Mouse (Mus musculus) left cerebral cortex, postnatal 36 days (tissue): ENCODE data around the gene Rere. TPM values are rescaled to one million over a fixed set of nuclear protein-coding genes. Genes with fewer than 3 reads are reported as not detected.

Source experiments
- DNase-seq, 2 experiments: peaks; one replicate each; pipeline ENCODE4 v3.0.0; 2021 to 2022; ENCODE audit warnings: low spot score in 2 of 2, mixed read lengths in 1 of 2
- intact Hi-C: fragments of 180-260 bp; cut with DNase I; formaldehyde crosslinking; loops from one replicate; pipeline ENCODE4 v1.15.1; 2025
- total RNA-seq, 2 experiments: library from RNA; stranded (reverse); gene quantifications; 2 replicates each; pipeline ENCODE4 v1.2.3; 2021

The Rere gene
- total RNA-seq, 2 experiments from 2014 or later = 86.7 to 131 TPM

GRCm38 (mm10) chr4:150333927-150334682, 52.7 kb downstream of the Rere start:
- intact Hi-C loops = no loop called here
- DNase-seq = no peak

DNA sequence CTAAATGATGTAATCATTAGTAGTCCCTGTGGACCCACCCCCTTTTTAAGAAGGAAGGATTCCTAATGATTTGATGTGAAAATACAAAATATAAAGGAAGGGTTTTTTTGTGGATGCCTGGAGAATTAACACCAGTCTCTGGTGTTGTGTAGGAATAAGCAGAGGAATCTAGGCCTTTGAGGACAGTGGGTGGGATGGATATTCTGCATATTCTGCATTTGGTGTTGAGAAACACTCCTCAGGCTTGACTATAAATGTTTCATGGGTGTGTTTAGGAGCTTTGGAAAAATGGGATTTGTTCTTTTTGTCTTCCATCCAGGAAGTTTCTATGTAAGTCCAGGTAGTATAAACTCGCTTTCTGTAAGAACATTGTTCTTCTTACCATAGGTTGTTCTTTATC, 55.8 kb downstream of the Rere start:
- DNase-seq = no peak
- intact Hi-C loops = no loop called here

GRCm38 (mm10) chr4:150338906-150339650, 57.6 kb downstream of the Rere start:
- intact Hi-C loops = no loop called here
- DNase-seq = peak; percentile 54 to 56

- intact Hi-C loops = loop anchor here (5.0 kb wide), 1 partner anchor 59 kb away; the partner anchor contains the start of gene Rere
Measured at GRCm38 (mm10) chr4:150340796-150341525, 59.5 kb downstream of the Rere start.

GRCm38 (mm10) chr4:150344526-150344925, 63.1 kb downstream of the Rere start:
- DNase-seq = no peak
- intact Hi-C loops = loop anchor here (5.0 kb wide), 1 partner anchor 62 kb away; the partner anchor contains the start of gene Rere

More at GRCm38 (mm10) chr4:150340796-150341525, 59.5 kb downstream of the Rere start:
- no peak for DNase-seq

- no peak for DNase-seq
- intact Hi-C loops = loop anchor here (2.0 kb wide), 1 partner anchor 120 kb away; no protein-coding TSS in a partner anchor
Measured at GRCm38 (mm10) chr4:150346651-150347386, 65.4 kb downstream of the Rere start.

- intact Hi-C loops = loop anchor here (2.0 kb wide), 1 partner anchor 119 kb away; no protein-coding TSS in a partner anchor
- no peak for DNase-seq
Measured at GRCm38 (mm10) chr4:150347387-150347672, 65.9 kb downstream of the Rere start.

GRCm38 (mm10) chr4:150349680-150350101, 68.2 kb downstream of the Rere start:
- DNase-seq = no peak
- intact Hi-C loops = no loop called here

- intact Hi-C loops = no loop called here
Measured at GRCm38 (mm10) chr4:150351419-150352075, 70.1 kb downstream of the Rere start.

GRCm38 (mm10) chr4:150352736-150353135, 71.3 kb downstream of the Rere start:
- intact Hi-C loops = no loop called here
- no peak for DNase-seq

More at GRCm38 (mm10) chr4:150351419-150352075, 70.1 kb downstream of the Rere start:
- no peak for DNase-seq

- intact Hi-C loops = no loop called here
Measured at GRCm38 (mm10) chr4:150353376-150353900, 72.0 kb downstream of the Rere start.

GRCm38 (mm10) chr4:150355801-150356200, 74.4 kb downstream of the Rere start:
- DNase-seq = no peak
- intact Hi-C loops = no loop called here

More at GRCm38 (mm10) chr4:150353376-150353900, 72.0 kb downstream of the Rere start:
- DNase-seq = no peak

DNA sequence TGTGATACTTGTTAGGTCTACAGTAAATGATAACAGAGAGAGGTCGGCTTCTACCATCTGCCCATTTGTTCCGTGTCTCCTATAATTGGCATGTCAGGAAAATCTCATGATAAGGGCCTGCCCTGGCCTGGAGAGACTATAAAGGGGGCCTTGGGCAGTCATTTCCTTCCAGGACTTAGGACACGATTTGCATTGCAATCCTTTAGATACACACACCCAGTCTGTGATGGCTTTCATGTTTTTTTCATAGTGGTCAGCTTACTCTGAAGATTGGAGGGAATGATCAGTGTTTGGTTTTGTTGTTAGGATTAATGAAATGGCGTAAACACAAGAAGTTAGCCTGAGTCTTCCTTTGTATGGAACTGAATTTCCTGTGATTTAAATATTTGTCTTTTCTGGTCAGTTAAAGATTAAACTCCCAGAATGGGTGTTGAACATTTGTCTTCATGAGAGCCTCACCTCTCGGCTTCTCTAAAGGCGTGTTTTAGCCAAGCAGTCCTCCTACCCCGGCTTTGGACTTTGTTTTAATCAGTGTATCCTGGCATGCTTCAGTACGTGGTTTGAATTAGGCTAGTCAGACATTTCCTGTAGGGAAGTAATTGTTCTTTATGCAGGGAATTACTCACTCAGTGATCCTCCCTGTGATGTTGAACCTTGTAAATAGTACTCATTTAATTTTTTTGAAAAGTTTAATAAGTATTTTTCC, 80.7 kb downstream of the Rere start:
- intact Hi-C loops = no loop called here
- no peak for DNase-seq

DNA sequence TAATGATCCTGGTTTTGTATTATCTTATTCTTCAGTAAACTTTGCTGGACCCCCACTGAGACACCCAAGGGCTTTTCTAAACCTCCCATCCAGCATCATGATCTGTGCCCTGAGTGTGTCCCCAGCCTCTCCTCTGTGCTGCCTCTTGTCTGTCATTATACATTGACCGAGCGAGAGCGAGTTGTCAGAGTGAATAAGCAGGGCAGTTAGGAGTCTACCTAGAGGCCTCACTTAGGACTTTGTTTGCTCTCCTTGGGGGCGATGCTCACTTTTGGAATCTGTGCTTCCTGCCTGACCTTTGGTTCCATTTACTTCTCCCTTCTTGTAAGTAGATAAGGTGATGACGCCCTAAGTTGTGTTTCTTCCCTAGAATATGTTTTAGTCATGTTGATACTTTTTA, 81.4 kb downstream of the Rere start:
- DNase-seq = no peak
- intact Hi-C loops = no loop called here

GRCm38 (mm10) chr4:150364786-150365185, 83.3 kb downstream of the Rere start:
- intact Hi-C loops = no loop called here
- DNase-seq = no peak

DNA sequence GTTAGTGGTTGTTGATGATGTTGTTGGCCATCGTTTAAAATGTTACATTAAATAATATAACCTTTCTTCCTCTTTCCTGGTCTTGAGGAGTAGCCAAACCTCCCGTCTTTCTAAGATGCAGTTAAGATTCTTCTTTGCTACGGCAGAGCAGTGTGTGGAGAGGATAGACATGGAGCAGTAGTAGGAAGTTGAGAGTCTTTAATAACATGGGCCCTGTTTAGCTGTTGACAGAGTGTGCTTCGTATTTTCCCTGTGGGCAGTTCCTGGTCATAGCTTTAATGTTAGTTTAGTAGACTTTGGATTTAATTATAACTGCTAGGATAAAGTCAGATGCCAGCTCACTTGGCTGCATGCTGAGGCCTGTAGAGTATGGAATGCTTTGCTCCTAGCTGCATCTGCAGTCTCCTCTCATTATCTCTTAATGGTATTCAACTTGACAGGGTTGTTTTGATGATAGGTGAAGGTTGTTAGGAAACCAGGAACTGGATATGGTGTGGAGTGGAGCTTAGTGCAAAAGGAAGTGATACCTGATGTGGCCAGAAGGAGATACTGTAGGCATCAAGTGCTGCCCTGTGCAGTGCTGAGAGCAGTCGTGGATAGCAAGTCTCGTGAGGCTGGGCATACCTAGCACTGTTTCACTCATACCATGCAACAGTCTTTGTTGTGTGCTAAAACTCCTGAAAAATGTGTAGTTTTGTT, 85.2 kb downstream of the Rere start:
- no peak for DNase-seq
- intact Hi-C loops = no loop called here

DNA sequence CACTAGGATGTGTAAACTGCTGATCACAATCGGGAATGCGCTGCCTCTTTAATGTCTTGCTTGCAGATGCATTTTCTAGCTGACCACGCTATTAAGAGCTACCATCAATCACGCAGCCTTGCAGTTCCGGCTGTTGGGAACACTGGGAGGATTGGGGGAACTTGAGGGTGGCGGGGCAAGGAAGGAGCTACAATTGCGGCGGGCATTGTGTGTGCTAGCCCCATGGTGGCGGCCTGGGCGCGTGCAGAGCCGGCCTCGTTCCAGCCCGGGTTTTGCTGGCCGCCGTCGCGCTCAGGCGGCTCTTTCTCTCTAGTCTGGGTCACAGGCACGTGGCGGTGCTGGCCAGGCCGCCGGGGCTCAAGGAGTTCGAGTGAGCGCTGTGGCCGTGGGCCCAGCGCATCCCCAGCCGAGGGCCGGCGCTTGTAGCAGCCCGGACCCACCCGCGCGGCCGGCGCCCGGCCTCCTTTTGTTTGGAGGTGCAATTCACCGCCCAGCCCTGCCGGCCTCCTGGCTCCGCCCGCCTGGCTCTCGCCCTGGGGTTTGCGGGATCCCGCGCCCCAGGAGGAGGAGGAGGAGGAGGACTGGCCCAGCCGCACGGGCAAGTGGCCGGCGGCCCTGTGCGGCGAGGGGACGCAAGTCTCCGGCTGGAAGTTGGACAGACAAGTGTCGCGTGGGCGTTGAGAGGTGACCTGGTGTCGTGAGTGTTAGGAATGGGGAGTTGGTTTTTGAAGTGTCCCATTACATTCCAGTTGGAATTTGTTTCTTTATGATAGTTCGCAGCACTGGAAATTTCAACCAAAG, 90.3 kb downstream of the Rere start:
- DNase-seq = peak; percentile 67 to 69
- intact Hi-C loops = loop anchor here (5.0 kb wide), 1 partner anchor 91 kb away; no protein-coding TSS in a partner anchor
